Mouse (Mus musculus): ENCODE measurements around the gene Cldn20. TPM values are rescaled to one million over a fixed set of nuclear protein-coding genes. Genes with fewer than 3 reads are reported as not detected.
A peak's percentile ranks its signal among the peaks of the same experiment; 100 is the strongest.

Gene Cldn20
- 0.28 and 0.53 TPM in 2 replicates for polyA plus RNA-seq (2015; fragmentation: Nextera tagmentation; extraction: Ambion mirVana)

GRCm38 (mm10) chr17:3532254-3532653 lies at the start of gene Cldn20:
Cldn20 (plus strand) TSS chr17:3532554.
- Histone ChIP-seq H3K27me3 (no peaks in the 10 kb centered on the region), H3K9ac (no peak within 1 kb of the TSS), H3K4me2 (replicated peaks) (no peak within 1 kb of the TSS), H3K4me1 (no peaks in the 10 kb centered on the region), H3K9me3 (replicated peaks) (no peaks in the 10 kb centered on the region), H3K4me3 (replicated peaks) (no peak within 1 kb of the TSS), H3K27ac (replicated peaks) (no peak within 1 kb of the TSS), H3K36me3 (peaks cover 4% of the 10 kb centered on the region; the same call in 1 of the 2 replicates)
- no peak for ATAC-seq (ENCODE audit: insufficient number of reproducible peaks, low FRiP score, low TSS enrichment, low read depth)
- 80% methylated on average over 4 of the region's 4 CpGs for WGBS

- Histone ChIP-seq H3K9ac (no peak overlapping the region), H3K4me3 (replicated peaks) (no peak overlapping the region), H3K9me3 (replicated peaks) (no peaks in the 10 kb centered on the region), H3K4me2 (replicated peaks) (no peak overlapping the region), H3K27ac (replicated peaks) (no peak overlapping the region), H3K36me3 (peaks cover 19% of the 10 kb centered on the region; the same call in 1 of the 2 replicates), H3K4me1 (no peaks in the 10 kb centered on the region), H3K27me3 (no peaks in the 10 kb centered on the region)
- WGBS: 69% methylated on average over 8 of the region's 8 CpGs
- no peak for ATAC-seq (ENCODE audit: insufficient number of reproducible peaks, low FRiP score, low TSS enrichment, low read depth)
Observed at GRCm38 (mm10) chr17:3483091-3483490, 49.3 kb upstream of the Cldn20 start.

- Histone ChIP-seq H3K36me3 (peaks cover 12% of the 10 kb centered on the region; the same call in 1 of the 2 replicates), H3K4me1 (no peaks in the 10 kb centered on the region), H3K4me3 (replicated peaks) (no peak overlapping the region), H3K4me2 (replicated peaks) (no peak overlapping the region), H3K9ac (no peak overlapping the region), H3K9me3 (replicated peaks) (no peaks in the 10 kb centered on the region), H3K27me3 (no peaks in the 10 kb centered on the region), H3K27ac (replicated peaks) (no peak overlapping the region)
- 68% methylated on average over 7 of the region's 7 CpGs for WGBS
- no peak for ATAC-seq (ENCODE audit: insufficient number of reproducible peaks, low FRiP score, low TSS enrichment, low read depth)
Observed at GRCm38 (mm10) chr17:3485851-3486250, 46.5 kb upstream of the Cldn20 start.

- Histone ChIP-seq H3K9ac (no peak overlapping the region), H3K4me3 (replicated peaks) (no peak overlapping the region), H3K27me3 (no peaks in the 10 kb centered on the region), H3K27ac (replicated peaks) (no peak overlapping the region), H3K36me3 (peaks cover 12% of the 10 kb centered on the region; the same call in 1 of the 2 replicates), H3K4me1 (no peaks in the 10 kb centered on the region), H3K4me2 (replicated peaks) (no peak overlapping the region), H3K9me3 (replicated peaks) (no peaks in the 10 kb centered on the region)
- 90% methylated on average over 4 of the region's 4 CpGs for WGBS
- no peak for ATAC-seq (ENCODE audit: insufficient number of reproducible peaks, low FRiP score, low TSS enrichment, low read depth)
Observed at GRCm38 (mm10) chr17:3487211-3487610, 45.1 kb upstream of the Cldn20 start.

- no peak overlapping the region for H3K4me2 ChIP-seq (replicated peaks)
- 75% methylated on average over 12 of the region's 12 CpGs for WGBS
- H3K27ac ChIP-seq (replicated peaks): no peak overlapping the region
- no peaks in the 10 kb centered on the region for H3K27me3 ChIP-seq
- 0 out of 2 replicates have a peak, but pooled peaks cover 12% of the 10 kb centered on the region for H3K36me3 ChIP-seq
- peak; percentile 19; the same call in 1 of the 2 replicates for ATAC-seq (ENCODE audit: insufficient number of reproducible peaks, low FRiP score, low TSS enrichment, low read depth)
- H3K4me1 ChIP-seq: no peaks in the 10 kb centered on the region
- H3K9me3 ChIP-seq (replicated peaks): no peaks in the 10 kb centered on the region
- H3K9ac ChIP-seq: no peak overlapping the region
- no peak overlapping the region for H3K4me3 ChIP-seq (replicated peaks)
Observed at GRCm38 (mm10) chr17:3487721-3488601, 44.4 kb upstream of the Cldn20 start.

GRCm38 (mm10) chr17:3490216-3490895 lies 42.0 kb upstream of the Cldn20 start:
- ATAC-seq (ENCODE audit: insufficient number of reproducible peaks, low FRiP score, low TSS enrichment, low read depth): no peak
- no peak overlapping the region for H3K4me2 ChIP-seq (replicated peaks)
- H3K4me1 ChIP-seq: no peaks in the 10 kb centered on the region
- no peak overlapping the region for H3K9ac ChIP-seq
- H3K4me3 ChIP-seq (replicated peaks): no peak overlapping the region
- 85% methylated on average over 11 of the region's 11 CpGs for WGBS
- H3K9me3 ChIP-seq (replicated peaks): no peaks in the 10 kb centered on the region
- H3K36me3 ChIP-seq: 0 out of 2 replicates have a peak, but pooled peaks cover 12% of the 10 kb centered on the region
- H3K27ac ChIP-seq (replicated peaks): no peak overlapping the region
- H3K27me3 ChIP-seq: no peaks in the 10 kb centered on the region

- H3K9me3 ChIP-seq (replicated peaks): no peaks in the 10 kb centered on the region
- no peak overlapping the region for H3K4me3 ChIP-seq (replicated peaks)
- no peaks in the 10 kb centered on the region for H3K27me3 ChIP-seq
- no peak overlapping the region for H3K9ac ChIP-seq
- no peaks in the 10 kb centered on the region for H3K4me1 ChIP-seq
- H3K36me3 ChIP-seq: 0 out of 2 replicates have a peak, but pooled peaks cover 9% of the 10 kb centered on the region
- no peak overlapping the region for H3K4me2 ChIP-seq (replicated peaks)
- H3K27ac ChIP-seq (replicated peaks): no peak overlapping the region
- WGBS: 68% methylated on average over 5 of the region's 5 CpGs
- ATAC-seq (ENCODE audit: insufficient number of reproducible peaks, low FRiP score, low TSS enrichment, low read depth): no peak
Observed at GRCm38 (mm10) chr17:3491065-3491464, 41.3 kb upstream of the Cldn20 start.

GRCm38 (mm10) chr17:3491667-3492066 lies 40.7 kb upstream of the Cldn20 start:
- Histone ChIP-seq H3K9ac (no peak overlapping the region), H3K4me1 (no peaks in the 10 kb centered on the region), H3K36me3 (0 out of 2 replicates have a peak, but pooled peaks cover 5% of the 10 kb centered on the region), H3K9me3 (replicated peaks) (no peaks in the 10 kb centered on the region), H3K27ac (replicated peaks) (no peak overlapping the region), H3K4me3 (replicated peaks) (no peak overlapping the region), H3K4me2 (replicated peaks) (no peak overlapping the region), H3K27me3 (no peaks in the 10 kb centered on the region)
- ATAC-seq (ENCODE audit: insufficient number of reproducible peaks, low FRiP score, low TSS enrichment, low read depth): no peak
- WGBS: 83% methylated on average over 6 of the region's 6 CpGs

GRCm38 (mm10) chr17:3495576-3495975 lies 36.8 kb upstream of the Cldn20 start:
- Histone ChIP-seq H3K9ac (no peak overlapping the region), H3K4me2 (replicated peaks) (no peak overlapping the region), H3K4me1 (no peaks in the 10 kb centered on the region), H3K27me3 (no peaks in the 10 kb centered on the region), H3K4me3 (replicated peaks) (no peak overlapping the region), H3K9me3 (replicated peaks) (no peaks in the 10 kb centered on the region), H3K27ac (replicated peaks) (no peak overlapping the region), H3K36me3 (0 out of 2 replicates have a peak, but pooled peaks cover 2% of the 10 kb centered on the region)
- ATAC-seq (ENCODE audit: insufficient number of reproducible peaks, low FRiP score, low TSS enrichment, low read depth): no peak
- 32% methylated on average over 2 of the region's 2 CpGs for WGBS

GRCm38 (mm10) chr17:3496080-3496479 lies 36.3 kb upstream of the Cldn20 start:
- H3K27ac ChIP-seq (replicated peaks): no peak overlapping the region
- 90% methylated on average over 3 of the region's 3 CpGs for WGBS
- no peak for ATAC-seq (ENCODE audit: insufficient number of reproducible peaks, low FRiP score, low TSS enrichment, low read depth)
- H3K36me3 ChIP-seq: 0 out of 2 replicates have a peak, but pooled peaks cover 2% of the 10 kb centered on the region
- H3K9me3 ChIP-seq (replicated peaks): no peaks in the 10 kb centered on the region
- H3K27me3 ChIP-seq: no peaks in the 10 kb centered on the region
- no peak overlapping the region for H3K4me2 ChIP-seq (replicated peaks)
- H3K4me3 ChIP-seq (replicated peaks): no peak overlapping the region
- H3K9ac ChIP-seq: no peak overlapping the region
- no peaks in the 10 kb centered on the region for H3K4me1 ChIP-seq

- Histone ChIP-seq H3K4me2 (replicated peaks) (no peak overlapping the region), H3K9ac (no peak overlapping the region), H3K27me3 (no peaks in the 10 kb centered on the region), H3K9me3 (replicated peaks) (no peaks in the 10 kb centered on the region), H3K4me1 (no peaks in the 10 kb centered on the region), H3K27ac (replicated peaks) (no peak overlapping the region), H3K4me3 (replicated peaks) (no peak overlapping the region), H3K36me3 (peaks cover 8% of the 10 kb centered on the region; the same call in 1 of the 2 replicates)
- WGBS: 35% methylated on average over 3 of the region's 3 CpGs
- ATAC-seq (ENCODE audit: insufficient number of reproducible peaks, low FRiP score, low TSS enrichment, low read depth): no peak
Observed at GRCm38 (mm10) chr17:3498086-3498485, 34.3 kb upstream of the Cldn20 start.

Data from embryonic facial prominence, embryonic 15.5 days (tissue).